Mouse (Mus musculus) myocyte (in vitro differentiated cells): ENCODE measurements at regions not wholly inside any gene's neighbourhood (a gene's known extent, or its start where the extent isn't known, plus 50 kb on each side); places are given as distances from the start of the nearest gene placed in this dataset.

ENCODE experiments used
- CEBPB ChIP-seq: IDR thresholded peaks from 2 replicates; pipeline ENCODE4 v1.6.1; 2011; ENCODE audit warnings: mild to moderate bottlenecking, moderate library complexity; ENCODE audit not compliant: poor library complexity, insufficient read depth, severe bottlenecking
- E2F4 ChIP-seq: IDR thresholded peaks from one replicate; pipeline ENCODE4 v1.6.1; 2011; ENCODE audit warnings: mild to moderate bottlenecking, control low read depth, moderate library complexity; ENCODE audit not compliant: insufficient read depth
- MAX ChIP-seq: IDR thresholded peaks from one replicate; pipeline ENCODE4 v1.6.1; 2011; ENCODE audit warnings: low read depth, mild to moderate bottlenecking, control low read depth
- MYOD1 ChIP-seq, 3 experiments: IDR thresholded peaks; one replicate each; pipeline ENCODE4 v1.6.1; 2011; ENCODE audit warnings: control low read depth in 2 of 3, low read depth in 2 of 3, mild to moderate bottlenecking in 2 of 3, moderate library complexity in 1 of 3; ENCODE audit not compliant: insufficient read length in 2 of 3, control insufficient read depth in 1 of 3
- MYOG ChIP-seq, 3 experiments: IDR thresholded peaks; one replicate each; pipeline ENCODE4 v1.6.1; 2011; ENCODE audit warnings: control low read depth in 2 of 3, low read depth in 2 of 3, mild to moderate bottlenecking in 2 of 3; ENCODE audit not compliant: insufficient read length in 2 of 3, control insufficient read depth in 1 of 3, insufficient read depth in 1 of 3
- POLR2A ChIP-seq: IDR thresholded peaks from one replicate; pipeline ENCODE4 v1.6.1; 2011; ENCODE audit warnings: low read depth, mild to moderate bottlenecking, control low read depth, moderate library complexity; ENCODE audit not compliant: insufficient read length
- POLR2AphosphoS2 ChIP-seq: IDR thresholded peaks from one replicate; pipeline ENCODE4 v1.6.1; 2011; ENCODE audit warnings: low read depth, control low read depth; ENCODE audit not compliant: insufficient read length
- REST ChIP-seq: IDR thresholded peaks from one replicate; pipeline ENCODE4 v1.6.1; 2011; ENCODE audit warnings: mild to moderate bottlenecking, control low read depth, moderate library complexity; ENCODE audit not compliant: insufficient read depth, insufficient read length
- SRF ChIP-seq: IDR thresholded peaks from one replicate; pipeline ENCODE4 v1.6.1; 2011; ENCODE audit warnings: low read depth; ENCODE audit not compliant: control insufficient read depth, insufficient read length
- TCF12 ChIP-seq: IDR thresholded peaks from one replicate; pipeline ENCODE4 v1.6.1; 2011; ENCODE audit warnings: mild to moderate bottlenecking, control low read depth; ENCODE audit not compliant: poor library complexity, insufficient read depth, severe bottlenecking
- TCF3 ChIP-seq: IDR thresholded peaks from one replicate; pipeline ENCODE4 v1.6.1; 2011; ENCODE audit warnings: low read depth, control low read depth; ENCODE audit not compliant: insufficient read length
- USF1 ChIP-seq: IDR thresholded peaks from one replicate; pipeline ENCODE4 v1.6.1; 2011; ENCODE audit warnings: low read depth, mild to moderate bottlenecking, control low read depth, moderate library complexity

DNA sequence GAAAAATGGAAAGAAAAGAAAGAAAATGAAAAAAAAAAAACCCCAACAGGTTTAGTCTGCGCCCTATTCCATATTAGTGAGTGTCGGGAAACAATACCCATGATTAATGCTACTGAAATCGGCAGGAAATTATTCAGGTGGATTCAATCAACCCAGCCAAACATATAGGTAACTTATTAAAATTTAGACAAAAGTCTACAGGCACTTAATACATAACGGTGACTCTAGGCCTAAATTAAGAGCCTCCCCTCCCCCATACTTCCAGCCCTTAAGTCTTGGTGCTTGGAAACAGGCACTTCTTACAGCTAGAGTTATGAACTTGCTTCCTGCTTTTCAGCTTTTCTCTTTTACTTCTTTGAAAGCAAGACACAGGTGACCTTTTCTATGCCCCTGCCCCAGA is 74.7 kb upstream of the Spag17 start:
- TF ChIP-seq SRF, result no peak
- TF ChIP-seq MYOG (IDR thresholded peaks at IDR 0.05; ENCODE audit: control insufficient read depth in 1 of 3, insufficient read depth in 1 of 3, insufficient read length in 2 of 3, low read depth in 2 of 3), result no peak
- TF ChIP-seq POLR2A, result no peak
- TF ChIP-seq POLR2AphosphoS2, result no peak
- no peak for TF ChIP-seq USF1
- no peak for TF ChIP-seq MAX
- no peak for TF ChIP-seq TCF12
- TF ChIP-seq E2F4, result no peak
- TF ChIP-seq TCF3, result no peak
- no peak for TF ChIP-seq REST
- TF ChIP-seq CEBPB, result no peak
- no peak for TF ChIP-seq MYOD1 (IDR thresholded peaks at IDR 0.05; ENCODE audit: control insufficient read depth in 1 of 3, insufficient read length in 2 of 3, low read depth in 2 of 3)
